Mouse (Mus musculus) kidney, postnatal 14 days (tissue): ENCODE measurements at regions not wholly inside any gene's neighbourhood (a gene's known extent, or its start where the extent isn't known, plus 50 kb on each side); places are given as distances from the start of the nearest gene placed in this dataset.

Source experiments
- DNase-seq: peaks from one replicate; pipeline ENCODE4 v3.0.0; 2022; ENCODE audit warnings: mixed read lengths

DNA sequence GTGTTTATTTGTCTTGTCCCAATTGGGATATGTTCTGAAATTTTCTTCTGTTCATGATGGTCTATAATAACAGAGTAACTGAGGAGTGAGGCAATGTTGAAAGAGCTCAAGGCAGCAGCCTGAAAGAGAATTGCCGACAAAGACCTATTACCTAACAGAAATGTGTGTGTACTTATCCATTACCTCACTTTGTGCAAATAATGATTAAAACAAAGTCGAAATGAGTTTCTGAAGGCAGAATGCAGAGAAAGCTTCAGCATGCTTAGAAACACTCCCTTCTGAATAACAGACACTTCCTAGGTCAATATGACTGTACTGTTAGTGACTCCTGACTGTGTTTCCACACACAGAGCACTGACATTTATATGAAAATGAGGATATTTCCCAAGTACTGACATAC is 63.0 kb downstream of the Kbtbd8 start:
- no peak for DNase-seq

DNA sequence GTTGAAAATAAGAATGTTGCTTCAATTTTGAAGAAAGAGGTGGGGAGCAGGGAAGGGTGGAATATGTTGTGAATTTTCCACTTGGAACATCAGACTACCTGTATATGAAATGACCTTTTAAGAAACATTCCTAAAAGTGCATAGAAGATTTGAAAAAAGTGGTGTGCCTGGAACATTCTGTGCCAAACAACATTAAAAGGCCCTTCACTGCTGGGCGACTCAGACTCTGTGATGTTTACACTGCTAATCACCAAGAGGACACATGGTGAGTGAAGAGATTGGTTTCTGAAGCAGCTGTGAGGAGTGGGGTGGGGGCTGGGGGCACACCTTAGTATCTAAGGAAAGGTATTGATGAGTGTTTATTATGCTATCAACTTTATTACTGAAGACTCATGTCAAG is 65.2 kb downstream of the Kbtbd8 start:
- DNase-seq: no peak

DNA sequence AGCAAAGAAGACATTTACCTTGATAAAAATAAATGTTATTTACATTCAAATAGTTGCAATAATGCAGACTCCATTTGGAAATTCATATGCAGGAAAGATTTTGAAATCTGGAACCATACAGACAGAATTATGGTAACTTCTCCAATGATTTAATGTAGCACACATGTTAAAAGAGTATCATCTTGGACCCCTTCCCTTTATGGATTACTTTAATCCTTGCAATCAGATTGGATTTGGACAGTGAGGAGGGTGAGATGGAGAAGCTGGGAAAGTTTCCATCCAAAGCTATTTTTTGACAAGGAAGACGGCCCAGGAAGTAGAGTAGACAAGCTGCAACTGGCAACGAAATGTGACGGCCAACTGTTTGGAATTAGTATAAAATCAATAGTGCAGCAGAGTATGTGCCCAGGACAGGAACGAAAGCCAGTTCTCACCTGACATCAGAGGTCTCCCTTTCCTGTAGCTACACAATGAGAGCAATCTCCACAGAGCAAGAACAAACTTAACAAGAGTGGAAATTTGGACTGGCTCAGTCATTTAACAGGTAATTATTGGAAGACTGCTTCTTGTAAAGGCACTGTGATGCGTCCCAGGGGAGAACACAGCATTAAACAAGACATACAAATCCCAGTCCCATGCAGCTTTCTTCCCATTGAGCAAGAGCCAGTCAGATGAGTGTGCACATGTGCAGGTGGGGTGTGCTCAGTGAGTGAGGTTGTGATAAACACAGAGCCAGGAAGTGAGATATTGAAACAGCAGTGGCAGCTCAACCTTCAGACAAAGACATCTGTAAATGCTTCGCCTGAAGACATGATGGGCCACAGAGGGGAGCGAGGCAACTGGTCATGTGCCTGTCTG is 68.3 kb downstream of the Kbtbd8 start:
- no peak for DNase-seq

DNA sequence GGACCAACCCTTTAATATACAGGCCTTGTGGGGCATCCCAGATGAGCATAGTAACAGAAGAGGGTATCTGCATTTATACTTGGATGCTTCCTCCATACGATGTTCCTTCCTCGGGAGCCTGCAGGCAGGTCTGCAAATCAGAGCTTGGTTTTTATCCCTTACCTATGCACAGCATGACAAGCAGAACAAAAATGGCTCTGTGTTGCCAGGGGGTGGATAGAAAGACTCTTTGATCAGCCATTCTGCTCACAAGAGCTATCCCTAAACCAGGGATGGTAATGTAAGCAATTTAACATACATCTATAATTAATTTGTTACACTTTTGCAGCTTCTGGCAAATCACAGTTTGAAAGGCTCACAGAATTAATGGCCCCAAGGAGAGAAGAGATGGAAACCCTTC is 79.6 kb downstream of the Kbtbd8 start:
- DNase-seq: no peak

DNA sequence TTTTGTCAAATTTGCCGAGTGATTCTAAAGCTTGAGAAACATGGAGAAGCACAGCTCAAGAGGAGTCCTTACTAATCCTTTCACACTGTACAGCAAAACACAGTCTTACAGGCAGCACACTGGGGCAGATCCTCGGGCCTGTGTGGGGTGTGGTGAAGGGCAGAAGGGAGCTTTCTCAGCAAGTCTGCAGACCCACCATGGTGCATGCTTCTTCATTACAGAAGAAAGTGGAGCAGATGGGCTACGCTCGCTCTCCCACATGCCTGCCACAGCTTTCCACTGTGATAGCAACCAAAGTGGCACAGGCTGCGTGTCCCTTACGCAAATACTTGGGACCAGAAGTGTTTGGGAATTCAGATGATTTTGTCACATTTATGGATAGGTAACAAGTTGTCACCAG is 81.6 kb downstream of the Kbtbd8 start:
- no peak for DNase-seq

DNA sequence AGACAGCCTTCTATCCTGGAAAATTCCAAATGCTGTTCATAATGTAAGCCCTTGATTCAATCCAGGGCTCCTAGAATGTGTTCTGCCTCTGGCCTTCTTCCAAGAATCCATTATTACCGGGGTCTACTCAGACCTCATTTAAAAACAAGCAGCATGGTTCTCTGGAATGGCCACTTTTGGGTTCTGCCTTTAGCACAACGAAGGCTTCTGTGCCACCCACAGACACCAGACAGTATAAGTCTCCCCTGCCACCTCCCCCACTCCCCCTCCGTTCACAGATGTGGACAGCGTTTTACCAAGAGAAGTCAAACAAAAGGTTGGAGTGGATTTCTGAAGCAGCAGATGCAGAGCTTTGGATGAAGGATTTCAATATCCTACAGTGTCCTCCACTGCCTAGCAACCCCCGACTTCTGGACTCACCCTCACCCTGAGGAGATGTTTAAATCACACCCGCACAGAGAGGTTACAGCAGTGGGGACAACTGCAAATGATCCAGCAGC is 85.3 kb downstream of the Kbtbd8 start:
- DNase-seq: no peak

DNA sequence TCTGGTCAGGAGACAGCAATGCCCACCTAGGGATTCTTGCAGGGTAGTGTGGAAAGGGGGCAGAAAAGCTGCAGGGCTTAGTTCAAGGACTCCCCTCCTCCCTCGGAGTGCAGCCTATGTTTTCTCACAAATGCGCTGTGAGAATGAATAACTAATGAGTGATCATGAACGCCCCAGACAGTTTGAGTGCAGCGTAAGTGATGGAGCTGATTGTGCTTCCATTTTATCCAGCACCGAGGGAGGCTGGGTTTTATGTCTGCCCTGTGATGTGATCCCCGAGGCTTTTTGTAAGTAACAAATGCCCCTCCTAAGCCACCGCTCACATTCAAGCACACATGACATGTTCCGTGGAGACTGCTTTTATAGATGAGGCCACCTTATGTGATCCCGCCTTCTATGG is 85.9 kb downstream of the Kbtbd8 start:
- no peak for DNase-seq

DNA sequence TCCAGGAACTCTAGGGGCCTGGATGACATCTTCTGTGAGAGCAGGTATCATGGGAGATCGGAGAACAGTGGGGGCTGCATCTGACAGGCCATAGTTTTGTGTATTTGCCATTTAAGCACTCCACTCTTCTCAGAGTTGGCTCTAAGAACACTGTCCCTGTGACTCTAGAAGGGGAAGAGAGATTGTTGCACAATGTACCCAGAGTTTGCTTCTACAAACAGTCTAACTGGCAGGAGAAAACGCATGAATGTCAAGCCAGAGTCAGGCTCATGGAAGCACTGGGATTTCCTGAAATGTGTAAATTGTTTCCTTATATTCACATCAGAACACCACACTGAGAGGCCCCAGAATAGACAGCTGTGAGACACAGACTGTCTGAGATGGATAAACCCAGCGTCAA is 87.2 kb downstream of the Kbtbd8 start:
- DNase-seq: no peak

DNA sequence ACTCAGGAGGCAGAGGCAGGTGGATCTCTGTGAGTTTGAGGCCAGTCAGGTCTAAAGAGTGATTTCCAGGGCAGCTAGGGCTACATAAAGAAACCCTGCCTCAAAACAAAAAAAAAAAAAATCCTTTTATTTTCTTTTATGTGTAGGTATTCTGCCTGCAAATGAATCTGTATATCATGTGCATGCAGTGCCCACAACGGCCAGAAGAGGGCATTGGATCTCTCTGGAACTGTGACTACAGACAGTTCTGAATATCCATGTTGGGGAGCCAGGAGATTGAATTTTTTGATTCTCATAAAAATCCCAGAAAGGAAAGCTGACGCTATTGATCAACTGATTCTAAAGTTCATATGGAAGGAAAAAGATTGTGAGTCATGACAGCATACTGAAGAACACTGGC is 90.0 kb downstream of the Kbtbd8 start:
- DNase-seq: peak; percentile 42

DNA sequence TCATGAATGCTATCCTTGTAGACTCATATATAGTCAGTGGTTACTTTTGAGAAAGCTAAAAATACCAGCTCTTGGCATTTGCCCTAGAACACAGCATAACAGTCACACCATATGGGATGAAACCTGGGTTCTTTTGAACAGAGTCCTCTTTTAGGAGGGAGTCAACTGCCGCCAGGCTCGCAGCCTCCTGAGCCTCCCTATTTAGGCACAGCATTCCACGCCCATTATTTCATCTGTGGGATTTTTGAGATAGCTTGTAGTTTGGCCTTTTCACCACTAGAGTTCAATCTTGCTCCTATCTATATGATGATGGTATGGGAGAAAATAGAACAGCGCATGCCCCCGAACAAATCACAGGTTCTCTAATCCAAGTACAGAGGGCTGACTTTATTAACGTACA is 100.4 kb downstream of the Kbtbd8 start:
- DNase-seq: no peak

DNA sequence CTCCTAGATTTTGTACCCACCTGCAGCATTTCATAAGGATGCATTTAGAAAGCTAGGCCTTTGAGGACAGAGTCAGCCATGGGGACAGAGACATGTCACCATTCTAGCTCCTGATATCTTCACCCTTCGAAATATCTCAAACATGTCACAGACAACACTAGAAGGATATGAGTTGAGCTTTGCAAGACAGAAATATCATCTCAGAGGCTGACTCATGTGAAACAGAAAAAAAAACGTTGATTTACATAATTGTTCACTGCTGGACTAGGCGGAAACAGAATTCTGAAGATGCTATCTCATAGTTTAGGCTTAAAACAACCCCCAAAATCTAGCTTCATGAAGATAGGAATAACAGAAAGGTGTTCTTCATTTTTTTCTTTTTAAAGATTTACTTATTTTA is 101.8 kb downstream of the Kbtbd8 start:
- no peak for DNase-seq

DNA sequence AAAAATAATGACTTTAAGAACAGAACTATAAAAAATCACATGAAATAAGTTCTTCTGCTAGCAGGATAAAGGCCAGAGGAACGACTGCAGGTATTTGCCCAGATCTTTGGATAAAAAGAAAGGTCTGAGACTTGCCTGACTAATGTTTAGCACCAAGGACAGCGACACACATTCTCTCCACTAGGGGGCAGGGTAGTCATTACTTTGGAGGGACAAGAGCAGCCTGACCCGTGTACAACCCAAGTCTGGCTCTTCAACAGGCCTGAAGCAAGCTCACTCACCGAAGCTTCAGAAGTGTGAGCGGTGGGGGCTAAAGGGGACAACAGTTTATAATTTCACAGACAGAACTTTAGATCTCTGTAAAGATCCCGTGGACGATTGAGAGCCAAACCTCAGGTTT is 98.4 kb upstream of the Gm10234 start:
- DNase-seq: peak; percentile 81

DNA sequence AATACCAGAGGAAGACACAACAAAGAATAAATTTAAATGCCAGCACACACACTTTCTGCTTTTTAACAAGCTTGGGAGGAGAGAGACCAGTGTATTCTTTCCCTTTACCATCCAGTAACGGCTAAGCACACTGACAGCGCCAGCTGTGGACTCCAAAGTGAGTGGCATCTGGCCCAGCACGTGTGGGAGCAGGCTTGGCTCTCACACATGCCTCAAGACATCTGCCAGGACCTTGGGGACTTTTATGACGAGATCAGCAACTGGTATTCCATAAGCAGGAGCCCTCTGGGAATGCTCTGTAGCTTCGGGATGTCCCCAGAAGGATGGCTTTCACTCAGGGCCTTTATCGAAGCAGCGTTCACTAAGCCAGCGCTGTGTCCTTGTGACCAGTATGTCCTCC is 92.0 kb upstream of the Gm10234 start:
- no peak for DNase-seq

DNA sequence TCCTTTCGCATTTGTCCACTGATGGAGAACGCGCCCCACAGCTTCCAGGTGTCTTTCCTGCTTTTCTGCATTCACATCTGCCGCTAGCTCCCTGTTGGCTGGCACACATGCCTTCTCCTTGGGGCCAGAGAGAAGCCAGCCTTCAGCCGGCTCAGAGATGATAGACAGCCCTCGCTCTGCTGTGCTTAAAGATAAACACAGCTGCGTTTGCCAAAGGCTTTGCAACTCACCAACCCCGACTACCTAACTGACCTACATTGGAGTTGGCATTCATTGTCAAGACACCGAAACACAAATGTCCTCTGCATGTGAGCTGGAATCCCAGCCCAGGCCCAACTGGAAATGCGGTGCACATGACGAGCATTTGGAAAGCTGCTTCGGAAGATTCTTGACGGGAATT is 87.2 kb upstream of the Gm10234 start:
- DNase-seq: no peak

DNA sequence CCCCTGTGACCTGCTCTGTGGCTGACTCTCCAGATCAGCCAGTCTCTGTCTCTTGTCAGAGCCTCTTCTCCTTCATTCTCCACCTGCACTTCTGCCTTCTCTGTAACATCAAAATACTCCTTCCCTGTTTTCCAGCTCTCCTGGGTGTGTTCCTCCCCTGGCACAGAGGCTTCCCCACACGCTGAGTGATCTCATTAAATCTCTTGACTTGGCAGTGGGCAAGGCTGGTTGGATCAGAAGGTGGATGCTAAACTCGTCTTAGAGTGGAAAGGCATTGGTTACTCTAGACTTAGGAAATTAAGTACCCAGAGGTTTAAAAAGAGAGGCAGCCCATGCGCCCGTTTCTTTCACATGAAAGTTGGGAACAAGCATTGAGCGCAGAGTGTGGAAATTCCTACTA is 78.3 kb upstream of the Gm10234 start:
- DNase-seq: no peak

DNA sequence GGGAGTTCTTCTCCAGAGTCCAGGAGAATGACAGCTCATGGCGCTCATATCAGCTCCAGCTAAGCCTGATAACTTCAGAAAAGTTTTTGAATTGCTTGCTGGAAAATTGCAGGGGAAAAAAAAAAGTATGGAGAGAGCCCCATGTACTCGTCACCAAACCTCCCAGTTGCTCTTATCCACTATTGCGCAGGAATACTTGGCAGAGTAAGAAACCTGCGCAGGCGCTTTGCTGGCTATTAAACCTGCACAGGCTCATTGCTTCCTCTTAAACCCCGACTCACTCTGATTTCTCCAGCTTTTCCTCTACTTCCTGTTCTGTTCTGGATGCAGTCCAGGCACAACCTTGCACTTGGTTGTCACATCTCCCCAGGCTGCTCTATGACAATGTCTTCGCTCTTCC is 77.0 kb upstream of the Gm10234 start:
- DNase-seq: no peak

DNA sequence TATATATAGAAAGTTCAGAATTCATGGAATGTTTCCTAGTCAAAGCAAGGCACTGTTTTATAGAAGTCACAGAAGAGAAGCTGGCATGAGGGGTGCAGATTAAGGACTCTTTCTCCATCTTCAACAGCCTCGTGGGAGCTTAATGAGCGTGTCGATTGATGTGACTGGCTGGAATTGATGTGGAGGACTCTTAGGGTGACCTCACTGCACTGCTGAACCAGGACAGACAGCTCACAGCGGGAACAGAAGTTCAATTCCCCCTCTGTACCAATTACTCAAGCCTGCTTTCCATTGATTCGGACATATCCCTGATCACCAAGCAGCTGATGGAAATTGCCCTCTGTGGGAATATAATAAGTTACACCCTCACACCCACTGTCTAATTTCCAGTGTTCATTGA is 65.6 kb upstream of the Gm10234 start:
- DNase-seq: no peak

DNA sequence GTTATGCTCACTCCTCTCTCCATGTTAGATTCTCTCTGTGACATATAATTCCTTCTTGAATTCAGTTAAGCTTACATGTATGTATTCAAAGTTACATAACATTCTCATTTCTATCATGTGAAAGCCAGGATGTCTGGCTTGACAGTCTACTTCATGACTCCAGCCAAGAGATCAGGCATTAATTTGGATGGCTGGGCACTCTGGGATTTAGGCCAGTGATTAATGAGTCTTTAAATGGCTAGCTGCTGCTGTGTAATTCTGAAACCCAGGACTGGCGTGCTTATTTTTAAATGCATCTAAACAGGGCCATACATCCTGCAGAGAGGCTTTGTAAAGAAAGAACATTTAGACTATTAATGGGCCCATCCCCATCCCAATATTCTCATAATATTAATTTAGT is 60.9 kb upstream of the Gm10234 start:
- DNase-seq: no peak

DNA sequence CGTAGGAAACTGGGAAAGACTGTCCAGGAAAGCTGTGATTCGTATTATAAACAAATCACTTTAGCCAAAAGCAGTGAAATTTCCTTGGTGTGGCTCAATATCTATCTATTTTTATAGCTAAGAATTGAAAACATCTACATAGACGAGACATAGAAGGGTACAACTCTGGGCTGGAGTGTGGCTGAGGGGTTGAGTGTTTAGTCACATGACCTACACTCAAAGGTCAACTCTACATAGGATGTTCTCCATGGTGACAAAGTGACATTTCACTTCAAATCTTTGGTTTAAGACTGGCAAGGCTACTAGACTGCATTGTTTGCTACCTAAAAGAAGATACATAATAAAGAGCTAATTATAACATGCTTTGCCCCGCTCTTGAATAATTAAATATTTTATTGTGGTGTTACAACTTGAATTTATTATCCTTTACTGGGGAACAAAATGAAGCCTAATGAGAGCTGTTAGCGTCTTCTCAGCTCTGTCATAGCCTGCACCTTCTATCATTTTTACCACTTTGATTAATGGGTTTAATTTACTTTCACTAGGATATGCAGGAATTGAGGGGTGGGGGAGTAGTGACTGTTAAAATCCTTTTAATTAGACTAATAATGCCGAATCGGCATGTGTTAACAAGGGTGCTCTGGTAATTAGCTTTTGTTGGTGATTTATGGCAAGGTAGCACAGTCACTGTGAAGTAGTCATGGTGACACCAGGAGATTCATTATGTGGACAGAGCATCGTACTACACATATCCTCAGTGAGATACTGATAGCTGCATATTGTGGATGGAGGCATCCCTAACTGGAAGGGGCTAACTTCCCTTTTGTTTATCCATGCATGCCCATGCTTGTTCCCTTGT is 57.7 kb upstream of the Gm10234 start:
- no peak for DNase-seq

DNA sequence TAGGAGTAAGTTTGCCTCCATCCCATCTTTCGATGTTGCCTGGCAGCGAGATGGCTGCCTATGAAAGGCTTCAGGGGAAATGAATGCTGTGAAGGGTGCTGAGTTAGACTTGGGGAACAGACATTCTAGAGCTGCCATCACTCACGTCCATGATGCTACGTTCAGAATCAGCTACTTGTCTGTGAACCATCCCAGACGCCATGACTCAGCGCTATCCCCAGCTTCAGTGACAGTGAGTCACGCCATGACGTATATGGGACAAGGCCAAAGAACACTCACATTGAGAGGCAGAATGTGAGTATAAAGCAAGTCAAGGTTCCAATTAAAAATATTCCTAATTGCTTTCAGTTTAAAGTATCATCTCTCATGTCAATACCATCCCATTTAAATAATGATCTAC is 52.4 kb upstream of the Gm10234 start:
- no peak for DNase-seq
